Mouse (Mus musculus) heart, postnatal 0 days (tissue): ENCODE results near the gene Dnajc7.
"Not testable (repeated sequence)": the region's sequence is repeated elsewhere in the genome, so short reads cannot be mapped to it uniquely, and the experiment has no call there.

Experiments used
- CTCF ChIP-seq: IDR thresholded peaks from 2 replicates; pipeline ENCODE4 v1.5.1; 2016; ENCODE audit warnings: antibody characterized with exemption, control low read depth, low read depth
- EP300 ChIP-seq: IDR thresholded peaks from 2 replicates; pipeline ENCODE4 v1.6.1; 2016; ENCODE audit warnings: antibody characterized with exemption, low read depth

DNA sequence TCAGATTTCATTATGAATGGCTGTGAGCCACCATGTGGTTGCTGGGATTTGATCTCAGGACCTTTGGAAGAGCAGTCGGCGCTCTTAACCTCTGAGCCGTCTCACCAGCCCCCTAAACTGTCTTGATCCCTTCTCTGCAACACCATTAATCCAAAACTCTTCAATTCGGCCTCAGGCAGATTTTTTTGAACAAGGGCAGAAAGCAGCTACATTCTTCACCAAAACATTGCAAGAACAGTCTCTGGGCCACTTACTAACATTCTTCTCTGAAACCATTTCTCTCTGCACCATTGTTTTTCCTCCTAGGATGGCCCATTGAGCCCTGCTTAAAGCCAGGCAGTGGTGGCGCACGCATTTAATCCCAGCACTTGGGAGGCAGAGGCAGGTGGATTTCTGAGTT is 85.1 kb downstream of the Dnajc7 start:
- not testable (repeated sequence) for TF ChIP-seq CTCF, EP300
